Mouse (Mus musculus) ES-E14 (cell line): Measurements from ENCODE around the gene Gm11213. TPM values are rescaled to one million over a fixed set of nuclear protein-coding genes. Genes with fewer than 3 reads are reported as not detected.

ENCODE experiments used
- DNase-seq: peaks from one replicate; pipeline ENCODE4 v3.0.0-alpha.2; 2013; ENCODE audit warnings: low read depth, low spot score
- H3K27ac ChIP-seq: 2 replicates; pipeline ENCODE4 v1.5.1; 2012; ENCODE audit warnings: low read depth, mild to moderate bottlenecking, low read length, moderate library complexity, mixed read lengths; ENCODE audit not compliant: poor library complexity, insufficient read depth, severe bottlenecking
- H3K36me3 ChIP-seq: 2 replicates; pipeline ENCODE4 v1.6.1; 2012; ENCODE audit warnings: mild to moderate bottlenecking, low read length, moderate library complexity, mixed read lengths; ENCODE audit not compliant: control insufficient read depth, poor library complexity, insufficient read depth, severe bottlenecking
- H3K4me1 ChIP-seq, 2 experiments: fragments of 150-350 bp in 1 of 2; sonication (generic) in 1 of 2; 2 replicates each; pipeline ENCODE4 v1.6.1; 2012; ENCODE audit warnings: low read length in 2 of 2, mild to moderate bottlenecking in 1 of 2, mixed read lengths in 1 of 2; ENCODE audit not compliant: control insufficient read depth in 2 of 2, insufficient read depth in 2 of 2, poor library complexity in 1 of 2
- H3K4me3 ChIP-seq, 2 experiments: fragments of 150-350 bp in 1 of 2; sonication (generic) in 1 of 2; 2 replicates each; pipeline ENCODE4 v1.5.1; 2012; ENCODE audit warnings: low read length in 2 of 2, low read depth in 1 of 2, mild to moderate bottlenecking in 1 of 2, mixed read lengths in 1 of 2; ENCODE audit not compliant: insufficient read depth in 1 of 2, poor library complexity in 1 of 2, severe bottlenecking in 1 of 2
- H3K9ac ChIP-seq: 2 replicates; pipeline ENCODE4 v1.6.1; 2012; ENCODE audit warnings: low read depth, mild to moderate bottlenecking, low read length, mixed read lengths; ENCODE audit not compliant: poor library complexity, insufficient read depth, severe bottlenecking
- H3K9me3 ChIP-seq: fragments of 150-350 bp; sonication (generic); 2 replicates; pipeline ENCODE4 v1.6.1; 2012; ENCODE audit warnings: low read depth, mild to moderate bottlenecking, low read length; ENCODE audit not compliant: control insufficient read depth, insufficient read depth
- CHD2 ChIP-seq: IDR thresholded peaks from 2 replicates; pipeline ENCODE4 v1.6.1; 2014; ENCODE audit warnings: mild to moderate bottlenecking, low read depth, low read length, inconsistent platforms
- HCFC1 ChIP-seq: IDR thresholded peaks from 2 replicates; pipeline ENCODE4 v1.6.1; 2012; ENCODE audit warnings: low read length, inconsistent platforms, borderline replicate concordance; ENCODE audit not compliant: insufficient read depth
- MAFK ChIP-seq: IDR thresholded peaks from 2 replicates; pipeline ENCODE4 v1.6.1; 2014; ENCODE audit warnings: mild to moderate bottlenecking, low read depth, low read length, inconsistent platforms; ENCODE audit not compliant: insufficient read depth
- ZC3H11A ChIP-seq: IDR thresholded peaks from 2 replicates; pipeline ENCODE4 v1.6.1; 2012; ENCODE audit warnings: low read depth, mild to moderate bottlenecking, inconsistent platforms, low read length, borderline replicate concordance
- ZNF384 ChIP-seq: IDR thresholded peaks from 2 replicates; pipeline ENCODE4 v1.6.1; 2012; ENCODE audit warnings: low read depth, low read length, inconsistent platforms
- in situ Hi-C, 2 experiments: fragments of 600-800 bp; cut with MboI; formaldehyde crosslinking; loops; one replicate each; pipeline ENCODE4 v1.15.1; 2025; ENCODE audit warnings: low sequenced_read_pairs in 2 of 2, inconsistent platforms in 1 of 2; ENCODE audit not compliant: unreplicated experiment in 2 of 2
- total RNA-seq: library from RNA; depleted of rRNA; stranded (reverse); fragments of 300-350 nt; gene quantifications from 2 replicates; pipeline ENCODE4 v1.2.3, GENCODE M21; 2012

Gm11213 gene
- total RNA-seq, 1 experiment, result not detected

- Histone ChIP-seq H3K36me3 (peaks cover 2% of the 10 kb centered on the region; the same call in 1 of the 2 replicates), H3K9me3 (no peaks in the 10 kb centered on the region), H3K9ac (no peak overlapping the region), H3K4me3 (no peak overlapping the region), H3K27ac (no peak overlapping the region), H3K4me1 (peaks cover 2 to 8% of the 10 kb centered on the region in 2 experiments; a peak in 2 of 4 replicates)
- TF ChIP-seq ZC3H11A (no peak), CHD2 (no peak), HCFC1 (no peak), ZNF384 (no peak), MAFK (no peak)
- in situ Hi-C loops, result no loop called here
- no peak for DNase-seq
Observed at GRCm38 (mm10) chr4:63562742-63563141, 42.3 kb downstream of the Gm11213 start.

- in situ Hi-C loops, result no loop called here
- TF ChIP-seq ZNF384 (no peak), HCFC1 (no peak), MAFK (no peak), CHD2 (no peak), ZC3H11A (no peak)
- no peak overlapping the region for H3K27ac ChIP-seq
Observed at GRCm38 (mm10) chr4:63561861-63562675, 43.0 kb downstream of the Gm11213 start.

DNA sequence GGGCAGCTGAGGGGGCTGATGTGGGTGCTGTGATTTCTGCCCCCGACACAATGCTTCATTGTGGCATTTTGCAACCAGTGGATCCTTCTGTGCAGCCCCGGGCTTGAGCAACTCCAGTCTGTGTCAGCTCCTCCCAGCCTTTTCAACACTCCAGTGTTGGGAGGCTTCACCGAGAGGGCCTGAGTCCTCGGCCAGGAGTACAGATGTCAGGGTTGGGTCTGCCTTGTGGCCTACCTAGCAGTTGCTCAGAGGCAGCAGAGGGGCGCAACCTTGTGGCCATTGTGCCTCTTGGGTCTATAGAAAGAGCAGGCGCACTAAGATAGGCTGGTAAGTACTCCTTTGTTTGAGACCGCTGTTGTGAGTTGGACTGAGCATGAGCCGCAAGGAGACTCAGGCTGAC is 45.0 kb downstream of the Gm11213 start:
- no peak for TF ChIP-seq ZC3H11A
- TF ChIP-seq ZNF384, result no peak
- TF ChIP-seq HCFC1, result no peak
- no peak for TF ChIP-seq MAFK
- TF ChIP-seq CHD2, result no peak
- H3K27ac ChIP-seq, result no peak overlapping the region
- no peak for DNase-seq
- H3K36me3 ChIP-seq, result peaks cover 2% of the 10 kb centered on the region; the same call in 1 of the 2 replicates
- in situ Hi-C loops, result no loop called here
- H3K4me3 ChIP-seq, result peak overlapping the region in 1 of 2 experiments; percentile 14; a peak in 1 of 4 replicates
- H3K9me3 ChIP-seq, result no peaks in the 10 kb centered on the region
- peaks cover 2 to 18% of the 10 kb centered on the region in 2 experiments; a peak in 3 of 4 replicates for H3K4me1 ChIP-seq
- H3K9ac ChIP-seq, result no peak overlapping the region

More at GRCm38 (mm10) chr4:63561861-63562675, 43.0 kb downstream of the Gm11213 start:
- Histone ChIP-seq H3K9ac (no peak overlapping the region), H3K4me1 (peaks cover 2 to 15% of the 10 kb centered on the region in 2 experiments; a peak in 3 of 4 replicates), H3K36me3 (peaks cover 2% of the 10 kb centered on the region; the same call in 1 of the 2 replicates), H3K4me3 (no peak overlapping the region), H3K9me3 (no peaks in the 10 kb centered on the region)
- DNase-seq, result no peak

- Histone ChIP-seq H3K9me3 (no peaks in the 10 kb centered on the region), H3K27ac (no peak overlapping the region), H3K36me3 (peaks cover 2% of the 10 kb centered on the region; the same call in 1 of the 2 replicates), H3K9ac (peak overlapping the region; percentile 85), H3K4me1 (peaks cover 2 to 18% of the 10 kb centered on the region in 2 experiments; a peak in 3 of 4 replicates), H3K4me3 (peak overlapping the region; percentile 65 to 77)
- DNase-seq, result no peak
- TF ChIP-seq HCFC1 (no peak), MAFK (no peak), CHD2 (no peak), ZNF384 (no peak)
- in situ Hi-C loops, result no loop called here
Observed at GRCm38 (mm10) chr4:63559127-63559697, 45.8 kb downstream of the Gm11213 start.
